Mouse (Mus musculus) mouse embryonic stem cell (cell line): ENCODE measurements around the gene Zc4h2.

ENCODE experiments used
- in situ Hi-C, 2 experiments: fragments of 300-500 bp; cut with MboI; formaldehyde crosslinking; loops; 1 replicate in 1 of 2; 3 replicates in 1 of 2; pipeline ENCODE4 v1.14.3; 2019 to 2020; ENCODE audit warnings: low sequenced_read_pairs in 2 of 2, low pct_unique_long_range_greater_than_20kb in 1 of 2, mixed read lengths in 1 of 2; ENCODE audit not compliant: unreplicated experiment in 1 of 2

The Zc4h2 gene

GRCm38 (mm10) chrX:95657804-95658599, at the start of gene Zc4h2:
Gene Zc4h2 (minus strand): TSS chrX:95658509.
- in situ Hi-C loops, result no loop called here

GRCm38 (mm10) chrX:95687119-95687518, 28.8 kb upstream of the Zc4h2 start:
- in situ Hi-C loops, result no loop called here

DNA sequence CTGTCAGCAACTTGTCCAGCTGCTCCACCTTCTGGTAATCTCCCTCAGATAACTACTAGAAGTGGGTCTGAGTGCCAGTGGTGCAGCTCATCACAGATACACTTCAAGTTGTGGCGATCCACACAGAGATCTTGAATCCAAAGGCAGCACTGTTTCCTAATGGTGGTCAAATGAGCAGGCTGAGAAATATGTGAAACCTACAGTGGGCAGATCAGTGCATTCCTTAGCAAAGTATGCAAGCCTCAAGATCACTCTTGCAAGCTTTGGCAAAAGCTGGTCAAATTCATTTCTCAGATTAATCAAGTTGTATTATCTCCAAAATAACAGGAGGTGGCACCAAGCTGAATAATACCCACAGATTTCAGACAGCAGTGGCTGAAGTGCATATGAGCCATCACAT, 23.9 kb upstream of the Zc4h2 start:
- in situ Hi-C loops, result no loop called here

DNA sequence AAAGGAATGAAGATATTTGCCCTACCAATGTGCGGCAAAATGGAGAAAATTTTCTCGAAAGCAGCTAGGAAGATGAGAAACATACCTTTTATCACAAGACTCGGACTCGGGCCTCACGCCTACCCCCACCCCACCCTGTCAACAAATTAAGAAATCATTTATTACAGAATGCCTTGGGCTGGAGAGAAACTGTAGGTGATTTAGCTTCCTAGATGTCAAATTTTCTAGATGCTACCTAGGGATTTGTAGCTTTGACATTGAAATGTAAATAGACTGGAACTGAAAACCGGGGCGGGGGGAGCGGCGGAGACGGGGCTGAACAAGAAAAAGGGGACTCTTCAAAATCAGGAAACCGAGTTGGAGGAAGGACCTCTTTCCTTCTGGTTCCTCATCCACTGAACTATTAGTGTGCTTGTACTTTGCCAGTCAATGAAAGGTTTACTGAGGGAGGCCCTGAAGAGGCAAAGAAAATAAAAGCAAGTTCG, 333 bp upstream of the Zc4h2 start:
- in situ Hi-C loops, result no loop called here

- in situ Hi-C loops, result no loop called here
Measured at GRCm38 (mm10) chrX:95600609-95601008, 57.7 kb downstream of the Zc4h2 start.
